Mouse (Mus musculus): ENCODE measurements around the gene Klhl36.
"Not testable (repeated sequence)": the region's sequence is repeated elsewhere in the genome, so short reads cannot be mapped to it uniquely, and the experiment has no call there.

Gene Klhl36

DNA sequence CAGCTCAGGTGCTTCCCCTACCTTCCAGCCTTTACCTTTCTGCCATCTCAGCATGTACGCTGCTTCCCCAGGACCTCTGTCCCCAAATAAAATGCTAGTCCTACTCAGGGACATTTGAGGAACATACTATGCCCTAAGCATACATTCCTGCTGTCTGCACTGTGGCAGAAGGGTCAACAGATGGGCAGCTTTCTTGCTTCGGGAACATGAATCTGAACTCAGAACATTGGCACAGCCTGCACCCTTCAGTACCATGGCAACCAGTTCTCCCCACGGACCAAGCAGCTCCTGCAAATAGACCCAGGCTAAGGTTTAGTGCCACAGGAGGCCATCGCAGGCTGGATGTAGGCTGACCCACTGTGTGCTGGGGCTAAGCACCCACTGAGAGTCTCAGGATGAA, 25.2 kb upstream of the Klhl36 start:
- DNase-seq: no peak

DNA sequence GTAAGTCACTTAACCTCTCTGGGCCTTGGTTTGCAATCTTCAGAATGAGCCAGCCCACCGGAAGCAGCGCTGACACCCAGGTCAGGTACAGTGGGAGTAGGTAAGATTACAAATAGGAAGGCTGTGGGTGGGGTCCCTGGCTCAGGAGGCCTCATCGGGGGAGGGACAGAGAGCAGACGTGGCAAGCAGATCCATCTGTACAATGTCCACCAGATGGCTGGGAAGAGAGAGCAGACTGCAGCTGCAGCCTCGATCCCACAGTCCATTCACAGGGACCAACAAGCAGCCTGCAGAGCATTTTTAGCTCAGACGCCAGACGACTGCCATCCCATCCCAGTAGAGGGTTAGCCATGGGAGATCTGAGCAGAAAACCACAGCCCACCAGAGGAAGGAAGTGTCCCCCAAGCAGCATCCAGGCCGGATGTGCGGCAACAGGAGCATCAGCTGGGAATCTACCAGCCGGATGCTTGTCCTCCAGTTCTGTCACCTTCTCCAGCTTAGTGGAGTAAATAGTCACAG, 24.5 kb upstream of the Klhl36 start:
- peak; percentile 62 for DNase-seq

DNA sequence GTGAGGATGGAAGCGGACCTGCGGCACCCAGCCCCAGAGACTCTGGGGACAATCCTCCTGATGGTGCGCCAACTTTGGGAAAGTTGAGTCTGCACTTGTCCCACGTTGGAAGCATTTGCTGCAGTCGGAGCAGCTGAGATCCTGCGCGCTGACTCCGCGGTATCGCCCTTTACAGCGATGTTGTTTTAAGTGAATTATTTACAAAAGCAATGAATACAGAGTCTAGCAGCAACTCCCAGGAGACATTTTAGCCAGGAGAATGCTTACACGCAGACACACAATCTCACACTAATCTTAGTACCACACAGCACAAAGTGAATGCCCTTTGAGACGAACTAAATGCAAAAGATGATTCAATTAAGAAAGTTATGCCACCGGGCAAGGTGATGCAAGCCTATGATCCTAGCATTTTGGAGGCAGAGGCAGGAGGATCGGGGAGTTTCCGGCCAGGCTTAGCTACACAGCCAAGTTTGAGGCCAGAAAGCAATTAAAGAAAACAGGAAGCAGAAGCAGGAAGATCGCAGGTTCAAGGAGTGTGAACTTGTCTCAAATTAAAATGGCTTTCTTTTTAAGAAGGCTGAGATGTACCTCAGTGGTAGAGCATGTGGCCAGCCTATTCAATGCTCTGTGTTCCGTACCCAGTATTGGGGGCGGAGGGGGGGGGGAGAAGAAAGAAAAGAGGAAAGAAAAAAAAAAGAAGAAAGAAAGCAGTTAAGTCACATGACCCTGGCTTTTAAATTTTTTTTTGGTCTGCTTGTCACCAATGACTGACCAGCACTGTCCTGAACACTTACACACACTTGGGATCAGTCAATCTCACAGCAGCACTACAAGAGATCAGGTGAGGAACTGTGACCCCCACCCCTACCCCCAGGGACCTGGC, 23.7 kb upstream of the Klhl36 start:
- peak; percentile 56 for DNase-seq

DNA sequence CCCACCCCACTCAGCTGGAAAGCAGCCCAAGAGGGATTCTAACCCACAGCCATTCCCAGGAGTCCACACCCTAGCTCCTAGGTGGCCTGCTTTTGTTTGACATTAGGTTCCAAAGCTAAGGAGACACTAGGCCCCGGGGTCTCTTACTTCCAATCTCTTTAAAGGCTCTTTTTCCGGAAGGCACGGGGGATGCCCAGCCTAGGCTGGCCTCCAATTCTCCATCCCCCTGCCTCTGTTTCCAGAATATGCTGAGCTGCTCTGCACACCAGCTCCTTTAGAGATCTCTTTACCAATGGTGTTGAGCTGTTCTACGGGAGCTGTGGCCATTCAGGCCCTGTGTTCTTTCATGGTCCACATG, 23.1 kb upstream of the Klhl36 start:
- DNase-seq: no peak

DNA sequence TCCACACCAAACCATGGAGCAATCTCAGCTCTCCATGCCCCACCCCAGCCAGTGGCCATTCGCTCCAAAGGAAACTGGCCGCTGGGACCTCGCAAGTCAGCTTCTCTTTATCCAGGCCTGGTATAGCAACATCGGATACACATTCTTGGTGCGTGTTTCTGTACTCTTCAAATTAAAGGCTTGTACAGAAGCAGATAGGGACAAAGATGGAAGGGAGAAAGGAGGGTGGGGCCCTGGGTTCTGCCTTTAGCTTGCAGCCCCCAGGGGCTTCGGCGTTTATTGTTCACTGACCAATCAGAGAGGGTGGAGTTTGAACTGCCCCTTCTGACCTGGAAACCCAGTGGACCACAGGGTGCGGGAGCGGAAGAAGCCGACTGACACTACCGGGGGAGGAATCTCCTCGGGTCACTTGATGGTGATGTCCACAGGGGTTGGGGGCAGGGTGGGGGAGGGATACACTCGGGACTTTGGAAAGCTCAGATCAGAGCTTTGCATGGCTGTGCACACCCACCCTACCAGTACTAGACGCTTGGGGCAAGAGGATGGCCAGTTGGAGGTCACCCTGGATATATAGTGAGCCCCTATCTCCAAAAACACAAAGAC, 22.5 kb upstream of the Klhl36 start:
- peak; percentile 64 for DNase-seq

DNA sequence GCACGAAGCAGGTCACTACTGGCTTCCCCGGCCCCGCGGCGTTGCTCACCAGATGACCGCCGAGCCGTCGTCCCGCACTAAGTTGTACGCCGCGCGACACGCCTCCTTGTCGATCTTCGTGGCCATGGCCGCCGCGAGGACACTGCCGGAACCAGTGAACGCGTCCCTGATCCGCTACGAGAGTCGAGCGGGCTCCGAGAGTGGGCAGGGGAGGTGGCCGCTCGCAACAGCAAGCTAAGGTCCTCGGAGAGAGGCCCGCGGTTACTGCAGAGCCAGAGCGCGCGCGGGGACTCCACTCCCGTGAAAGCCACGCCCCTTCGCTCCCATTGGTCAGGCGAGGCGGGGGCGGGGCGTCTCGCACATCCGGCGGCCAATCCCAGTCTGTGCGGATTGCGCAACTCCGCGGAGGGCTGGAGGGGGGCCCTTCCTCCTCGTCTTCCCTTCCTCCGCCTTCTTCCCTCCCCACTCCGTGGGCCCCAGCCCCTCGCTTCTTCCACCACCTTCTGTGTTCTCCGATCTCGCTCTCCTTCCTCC, 21.7 kb upstream of the Klhl36 start, which contains the start of gene Cotl1:
Gene Cotl1 (minus strand): TSS at position 270 of the 534 bp plus-strand sequence.
- DNase-seq: peak; percentile 99

DNA sequence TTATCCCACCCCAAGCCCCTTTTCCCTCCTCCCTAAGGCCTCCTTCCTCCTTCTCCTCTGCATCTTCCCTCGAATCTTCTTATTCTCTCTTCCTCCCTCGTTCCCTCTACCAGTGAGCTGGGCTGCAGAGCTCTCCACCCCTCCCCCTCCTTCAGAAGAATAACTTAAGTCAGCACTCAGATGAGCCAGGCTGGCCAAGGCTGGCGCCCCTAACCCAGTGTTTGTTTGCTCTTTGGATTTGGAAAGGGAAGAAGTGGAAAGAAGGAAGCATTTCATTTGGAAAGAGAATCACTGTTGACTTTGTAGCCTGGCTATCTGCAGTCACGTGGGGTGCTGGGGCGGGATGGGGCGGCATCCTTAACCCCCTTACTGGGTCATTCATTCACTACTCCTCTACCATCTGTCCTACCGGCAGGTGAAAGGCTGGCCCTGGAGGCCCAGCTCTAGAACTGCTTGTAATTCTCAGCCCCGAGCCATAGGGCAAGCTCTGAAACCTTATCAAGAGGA, 21.1 kb upstream of the Klhl36 start:
- peak; percentile 78 for DNase-seq

DNA sequence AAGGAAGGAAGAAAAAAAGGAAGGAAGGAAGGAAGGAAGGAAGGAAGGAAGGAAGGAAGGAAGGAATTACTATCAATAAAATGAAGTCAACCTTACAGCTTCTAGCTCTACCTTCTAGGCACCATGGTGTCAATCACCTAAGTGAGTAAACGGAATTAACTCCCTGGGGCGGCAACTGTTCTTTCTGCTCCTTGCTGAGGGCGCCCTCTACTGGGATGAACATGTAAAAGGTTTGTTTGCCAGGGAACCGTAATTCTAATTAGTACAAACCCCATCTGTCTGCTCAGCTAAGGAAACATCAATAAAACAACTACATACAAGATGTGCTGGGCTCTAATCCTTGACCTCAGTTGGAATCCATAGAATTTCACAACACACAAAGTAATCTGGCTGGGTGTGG, 18.6 kb upstream of the Klhl36 start:
- peak; percentile 86 for DNase-seq

DNA sequence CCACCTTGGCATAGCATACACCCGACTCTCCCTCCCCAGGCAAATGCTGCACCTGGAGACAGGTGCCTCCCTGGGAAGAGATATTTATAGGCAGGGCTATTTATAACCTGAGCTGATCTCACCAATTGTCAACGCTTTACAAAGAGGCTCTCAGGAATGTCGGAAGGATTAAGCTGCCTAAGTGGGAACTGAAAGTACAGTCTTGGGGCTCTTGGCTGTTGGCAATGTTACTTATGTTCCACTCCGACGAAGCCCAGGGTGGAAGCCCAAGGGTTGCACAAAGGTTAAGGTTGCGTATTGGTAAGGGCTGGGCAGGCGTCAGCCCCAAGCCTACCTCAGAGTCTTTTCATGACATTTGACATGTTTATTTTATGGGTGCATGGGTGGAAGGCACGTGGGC, 17.5 kb upstream of the Klhl36 start:
- no peak for DNase-seq

DNA sequence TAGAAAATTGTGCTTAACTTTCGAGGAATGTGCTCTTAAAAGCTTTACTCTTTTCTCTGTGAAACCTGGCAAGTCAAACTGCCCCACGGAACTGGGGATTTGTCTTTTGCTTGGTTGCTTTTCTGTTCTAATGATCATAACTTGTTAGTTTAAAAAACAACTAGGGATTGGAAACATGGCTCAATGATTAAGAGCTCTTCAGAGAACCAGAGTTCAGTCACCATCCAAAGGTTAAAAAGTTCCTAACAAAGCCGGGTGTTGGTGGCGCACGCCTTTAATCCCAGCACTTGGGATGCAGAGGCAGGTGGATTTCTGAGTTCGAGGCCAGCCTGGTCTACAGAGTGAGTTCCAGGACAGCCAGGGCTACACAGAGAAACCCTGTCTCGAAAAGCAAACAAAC, 16.3 kb upstream of the Klhl36 start:
- not testable (repeated sequence) for DNase-seq

DNA sequence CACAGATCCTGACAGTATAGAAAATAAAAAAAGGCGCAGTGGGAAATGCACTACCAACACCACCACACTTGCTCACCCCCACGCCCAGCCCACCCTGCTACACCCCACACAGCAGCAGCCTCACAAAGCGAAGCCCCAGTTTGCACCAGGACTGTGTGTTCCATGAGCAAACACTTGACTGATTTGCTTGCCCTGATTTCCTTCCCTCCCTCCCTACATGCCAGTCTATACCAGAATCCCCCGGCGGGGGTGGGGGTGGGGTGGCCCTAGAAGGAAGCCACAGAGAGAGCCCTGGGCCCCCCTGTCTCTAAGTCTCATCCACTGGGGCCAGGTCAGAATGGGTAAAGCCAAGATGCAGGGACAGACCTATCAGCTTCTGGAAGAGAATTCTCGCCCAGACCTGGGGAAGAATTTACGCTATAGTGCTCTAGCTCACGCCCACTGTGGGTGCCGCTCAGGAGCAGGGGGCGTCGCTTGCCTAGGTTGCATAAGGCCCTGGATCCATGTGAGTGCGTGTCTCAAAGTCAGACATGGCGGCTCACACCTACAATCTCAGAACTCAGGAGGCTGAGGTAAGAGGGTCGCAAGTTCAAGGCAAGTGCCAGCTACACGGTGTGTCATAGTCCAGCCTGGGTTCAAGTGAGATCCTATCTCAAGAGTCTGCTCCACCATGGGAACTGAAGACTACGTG, 14.7 kb upstream of the Klhl36 start:
- DNase-seq: no peak

DNA sequence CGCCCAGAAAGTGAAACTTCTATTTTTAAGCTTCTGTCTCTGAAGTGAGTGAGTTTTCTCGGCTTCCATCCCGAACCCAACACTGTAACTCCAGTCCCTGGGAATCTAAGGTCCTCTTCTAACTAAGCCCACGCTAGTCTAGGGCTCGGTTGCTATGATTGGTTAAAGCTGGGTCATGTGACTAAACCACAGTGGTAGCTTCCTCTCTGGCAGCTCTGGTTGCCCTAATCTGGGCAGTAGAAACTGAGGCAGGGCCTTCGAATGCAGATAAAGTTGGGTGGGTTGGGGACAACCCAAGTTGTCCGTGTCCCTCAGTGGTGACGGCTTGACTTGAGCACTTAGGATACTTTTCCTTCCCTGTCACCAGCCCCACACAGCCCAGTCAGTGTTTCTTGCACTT, 8.5 kb upstream of the Klhl36 start:
- no peak for DNase-seq

DNA sequence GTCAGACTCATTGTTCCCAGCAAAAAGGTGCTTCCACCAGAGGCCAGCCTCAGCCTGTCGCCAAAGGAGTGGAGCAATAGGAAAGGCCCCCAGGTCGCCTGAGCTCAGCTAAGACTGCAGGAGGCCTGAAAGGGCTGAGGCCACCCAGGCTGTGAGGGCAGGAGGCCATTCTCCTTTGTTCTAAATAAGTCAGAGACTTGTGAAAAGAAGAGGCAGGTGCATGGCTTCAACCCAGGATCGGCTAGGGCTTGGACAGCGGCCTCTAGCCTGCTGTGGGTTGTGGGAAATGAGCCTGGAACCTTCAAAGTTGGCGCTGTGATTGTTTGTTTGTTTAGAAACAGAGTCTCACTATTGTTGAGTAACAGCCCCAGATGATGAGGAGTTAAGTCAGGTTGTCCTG, 8.0 kb upstream of the Klhl36 start:
- DNase-seq: no peak

DNA sequence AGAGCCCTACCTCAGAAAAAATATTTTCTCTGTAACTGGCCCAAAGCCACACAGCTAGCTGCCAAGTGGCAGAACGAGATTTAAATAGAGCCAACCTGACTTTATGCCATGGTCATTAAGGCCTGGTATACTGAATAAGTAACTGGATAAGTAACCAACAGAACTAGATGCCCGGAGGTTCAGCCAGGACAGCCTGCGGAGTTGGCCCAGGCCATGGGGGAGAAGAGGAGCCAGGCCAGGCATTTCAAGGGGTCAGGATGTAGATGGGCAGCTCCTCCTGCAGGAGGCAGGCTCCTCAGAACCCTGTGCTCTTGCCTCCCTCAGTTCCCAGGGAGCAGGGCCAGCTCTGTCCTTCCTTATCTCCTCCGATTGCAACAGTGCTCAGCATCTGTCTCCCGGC, 6.4 kb upstream of the Klhl36 start:
- peak; percentile 58 for DNase-seq

DNA sequence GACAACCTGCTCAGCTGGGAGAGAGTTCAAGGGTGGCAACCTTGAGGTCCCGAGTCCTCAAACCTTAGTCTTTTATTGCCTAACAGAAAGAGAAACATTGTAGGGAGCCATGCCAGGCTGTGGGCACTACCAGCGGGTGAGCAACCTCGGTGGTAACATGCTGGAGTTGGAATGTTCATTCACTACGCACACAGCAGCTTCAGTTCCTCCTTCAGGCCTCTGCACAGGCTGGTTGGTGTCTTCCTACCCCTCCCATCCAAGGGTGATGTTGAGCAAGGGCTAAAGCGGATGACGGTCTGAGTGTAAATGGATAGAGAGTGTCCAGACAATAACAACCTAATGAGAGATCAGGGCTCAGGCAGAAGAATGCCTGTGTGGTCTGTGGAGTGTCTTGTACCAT, 4.3 kb upstream of the Klhl36 start:
- no peak for DNase-seq

DNA sequence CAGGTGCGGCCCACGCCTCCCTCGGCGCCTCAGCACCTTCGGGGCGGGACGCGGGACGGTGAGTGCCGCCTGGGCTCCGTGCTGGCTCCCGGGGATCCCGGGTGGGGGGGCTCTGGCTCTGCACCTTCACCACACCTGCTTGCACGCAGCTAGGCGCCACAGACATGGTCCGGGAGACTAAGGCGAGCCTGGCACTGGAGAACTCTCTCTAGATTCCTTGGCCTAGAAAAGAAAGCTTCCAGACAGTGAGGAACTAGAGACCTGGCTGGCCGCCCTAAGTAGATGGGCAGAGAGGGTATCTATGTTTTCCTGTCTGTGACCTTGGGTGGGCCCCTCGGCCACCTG, 296 bp downstream of the Klhl36 start:
- DNase-seq: no peak

DNA sequence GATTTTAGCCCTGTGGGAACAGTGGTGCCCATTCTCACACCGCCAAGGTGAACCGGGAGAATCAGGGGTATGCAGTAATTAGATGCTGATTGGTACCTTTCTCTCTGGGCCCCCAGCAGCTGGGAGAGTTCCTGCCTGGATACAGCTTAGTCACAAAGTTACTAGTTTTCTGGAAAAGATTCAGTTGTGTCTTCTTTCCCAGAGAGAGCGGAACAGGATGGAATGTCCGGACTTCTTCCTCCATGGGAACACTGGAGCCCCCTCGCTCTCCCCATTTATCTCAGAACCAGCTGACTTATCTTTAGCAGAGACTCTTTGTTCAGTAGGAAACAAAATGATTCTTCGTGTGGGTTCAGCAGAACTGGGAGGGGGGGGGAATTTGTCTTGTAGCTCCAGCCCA, 683 bp downstream of the Klhl36 start:
- DNase-seq: no peak

DNA sequence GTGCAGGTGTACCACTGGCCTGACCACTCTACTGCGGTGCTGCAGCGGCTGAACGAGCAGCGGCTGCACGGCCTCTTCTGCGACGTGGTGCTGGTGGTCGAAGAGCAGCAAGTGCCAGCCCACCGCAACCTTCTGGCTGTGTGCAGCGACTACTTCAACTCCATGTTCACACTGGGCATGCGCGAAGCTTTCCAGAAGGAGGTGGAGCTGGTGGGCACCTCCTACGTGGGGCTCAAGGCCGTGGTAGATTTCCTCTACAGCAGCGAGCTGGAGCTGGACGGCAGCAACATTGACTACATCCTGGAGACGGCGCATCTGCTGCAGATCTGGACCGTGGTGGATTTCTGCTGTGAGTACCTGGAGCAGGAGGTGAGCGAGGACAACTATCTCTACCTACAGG, 7.5 kb downstream of the Klhl36 start:
- no peak for DNase-seq

DNA sequence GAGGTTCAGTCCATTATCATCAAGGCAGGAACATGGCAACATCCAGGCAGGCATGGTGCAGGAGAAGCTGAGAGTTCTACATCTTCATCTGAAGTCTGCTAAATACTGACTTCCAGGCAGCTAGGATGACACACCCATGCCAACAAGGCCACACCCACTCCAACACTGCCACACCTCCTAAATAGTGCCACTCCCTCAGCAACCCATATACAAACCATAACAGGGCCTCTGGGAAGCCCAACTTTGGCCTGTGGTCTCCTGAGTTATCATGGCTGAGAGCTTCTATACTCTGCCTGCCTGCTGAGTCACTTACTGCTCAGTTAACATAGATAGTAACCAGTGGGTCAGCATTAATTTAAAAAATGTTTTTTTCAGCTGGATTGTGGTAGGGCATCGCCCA, 11.1 kb downstream of the Klhl36 start:
- DNase-seq: no peak

DNA sequence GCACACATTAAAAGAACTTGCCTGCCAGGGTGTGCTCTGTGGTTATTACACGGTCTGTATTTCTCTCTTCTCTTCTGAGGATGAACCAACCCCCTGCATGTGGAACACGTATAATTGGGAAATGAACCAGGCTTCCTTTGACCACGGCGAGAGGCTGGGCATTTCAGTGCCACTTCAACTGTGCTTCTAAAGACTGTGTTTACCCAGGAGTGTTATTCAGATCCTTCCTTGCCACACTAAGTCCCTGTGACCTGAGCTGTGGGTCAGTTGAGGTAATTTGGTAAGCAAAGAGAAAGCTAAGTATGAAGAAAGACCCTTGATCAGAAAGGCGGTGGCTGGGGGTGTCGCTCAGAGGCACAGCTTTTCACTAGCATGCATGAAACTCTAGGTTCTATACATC, 19.2 kb downstream of the Klhl36 start:
- DNase-seq: no peak

DNA sequence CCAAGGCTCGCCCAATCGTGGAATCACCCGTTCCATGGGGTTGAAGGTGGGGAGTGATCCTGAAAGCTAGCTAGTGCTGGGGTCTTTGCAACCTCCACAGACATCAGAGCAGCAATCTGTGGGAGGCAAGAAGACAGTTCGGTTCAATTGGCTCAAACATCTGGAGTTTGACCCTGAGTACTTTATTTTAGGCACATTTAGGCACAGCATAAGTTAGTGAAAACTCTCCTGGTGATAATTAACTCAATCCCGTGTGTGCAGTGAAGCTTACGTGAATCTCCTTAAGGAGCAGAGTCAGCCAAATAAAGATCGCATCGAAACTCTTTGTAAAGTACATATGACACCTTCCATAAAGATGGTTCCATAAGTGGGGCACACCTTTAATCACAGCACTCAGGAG, 19.9 kb downstream of the Klhl36 start:
- DNase-seq: peak; percentile 48

DNA sequence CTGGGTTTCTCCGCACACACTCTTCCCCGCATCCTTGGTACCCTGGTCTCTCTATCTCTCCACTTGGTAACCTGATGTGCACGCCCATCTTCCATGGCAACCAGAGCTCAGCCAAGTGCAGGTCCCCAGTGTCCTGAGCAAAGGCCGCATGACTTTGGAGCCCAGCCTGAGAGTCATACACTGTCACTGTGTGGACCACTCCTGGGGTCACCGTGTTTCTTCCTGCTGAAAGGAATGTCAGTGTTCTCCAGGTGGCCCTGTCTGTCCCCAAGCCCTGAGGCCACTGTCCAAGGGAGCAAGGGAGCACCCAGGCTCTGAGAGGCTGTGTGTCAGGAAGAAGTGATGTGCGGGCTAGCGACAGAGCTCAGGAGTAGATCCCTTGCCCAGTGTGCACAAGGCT, 21.2 kb downstream of the Klhl36 start:
- DNase-seq: no peak

DNA sequence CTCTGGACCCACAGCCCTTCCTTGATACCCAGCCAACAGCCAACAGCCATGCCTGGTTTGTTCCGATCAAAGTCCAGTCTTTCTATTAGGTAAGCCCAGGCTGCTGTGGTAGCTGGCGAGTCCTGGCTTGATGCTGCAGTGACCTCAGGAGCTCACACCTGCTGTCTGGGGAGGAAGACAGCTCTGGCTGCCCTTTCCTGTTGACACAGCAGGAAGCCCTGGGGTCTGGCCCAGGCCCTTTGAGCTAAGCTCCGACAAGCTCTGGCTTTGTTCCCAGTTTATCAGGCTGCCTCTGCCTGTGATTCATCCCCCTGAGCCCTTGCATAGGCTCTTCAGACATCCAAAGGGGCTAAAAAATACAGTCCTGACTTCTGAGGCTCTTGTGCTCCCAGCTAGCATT, 23.5 kb downstream of the Klhl36 start:
- DNase-seq: peak; percentile 90
